Mouse (Mus musculus): ENCODE results near the gene Ccdc92b. TPM values are rescaled to one million over a fixed set of nuclear protein-coding genes. Genes with fewer than 3 reads are reported as not detected.

Ccdc92b gene
- total RNA-seq, 1 experiment = 1.8 TPM

DNA sequence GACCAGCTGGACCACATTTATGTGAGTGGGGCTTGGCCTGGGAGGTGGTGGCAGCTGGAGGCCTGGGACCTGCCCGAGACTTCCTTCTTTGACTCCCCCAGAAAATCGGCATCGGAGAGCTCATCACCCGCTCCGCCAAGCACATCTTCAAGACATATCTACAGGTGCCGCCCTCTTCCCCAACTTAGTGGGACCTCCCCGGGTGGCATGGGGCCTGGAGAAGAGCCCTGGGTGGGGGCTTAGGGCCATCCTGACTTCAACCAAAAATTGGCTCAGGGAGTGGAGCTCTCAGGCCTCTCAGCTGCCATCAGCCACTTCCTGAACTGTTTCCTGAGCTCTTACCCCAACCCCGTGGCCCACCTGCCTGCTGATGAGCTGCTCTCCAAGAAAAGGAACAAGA lies 45.5 kb downstream of the Ccdc92b start:
- Histone ChIP-seq H3K9ac (ENCODE audit: insufficient read depth, low read depth, low read length, poor library complexity, severe bottlenecking) (no peak overlapping the region), H3K9me3 (ENCODE audit: control insufficient read depth, insufficient read depth, low read depth, low read length) (no peaks in the 10 kb centered on the region), H3K36me3 (ENCODE audit: control insufficient read depth, insufficient read depth, low read length, poor library complexity, severe bottlenecking) (peaks cover 90% of the 10 kb centered on the region), H3K4me1 (ENCODE audit: control insufficient read depth in 2 of 2, insufficient read depth in 2 of 2, low read length in 2 of 2, poor library complexity in 1 of 2) (no peaks in the 10 kb centered on the region), H3K4me3 (ENCODE audit: insufficient read depth in 1 of 2, low read depth in 1 of 2, low read length in 2 of 2, poor library complexity in 1 of 2, severe bottlenecking in 1 of 2) (no peak overlapping the region), H3K27ac (ENCODE audit: insufficient read depth, low read depth, low read length, poor library complexity, severe bottlenecking) (no peak overlapping the region)
- TF ChIP-seq HCFC1 (IDR thresholded peaks at IDR 0.05; ENCODE audit: borderline replicate concordance, insufficient read depth, low read length) = no peak
- TF ChIP-seq ZNF384 (IDR thresholded peaks at IDR 0.05; ENCODE audit: low read depth, low read length) = no peak
- no peak for TF ChIP-seq ZC3H11A (IDR thresholded peaks at IDR 0.05; ENCODE audit: borderline replicate concordance, low read depth, low read length)
- TF ChIP-seq CHD2 (IDR thresholded peaks at IDR 0.05; ENCODE audit: low read depth, low read length) = no peak
- no peak for TF ChIP-seq MAFK (IDR thresholded peaks at IDR 0.05; ENCODE audit: insufficient read depth, low read depth, low read length)
- no peak for DNase-seq (ENCODE audit: low read depth, low spot score)
- in situ Hi-C loops (cut with MboI; ENCODE audit: low sequenced_read_pairs in 2 of 2, unreplicated experiment in 2 of 2) = loop anchor here in 1 of 2 experiments (25.0 kb wide), 1 partner anchor 822 kb away; the partner anchor contains the start of gene Prpf8

DNA sequence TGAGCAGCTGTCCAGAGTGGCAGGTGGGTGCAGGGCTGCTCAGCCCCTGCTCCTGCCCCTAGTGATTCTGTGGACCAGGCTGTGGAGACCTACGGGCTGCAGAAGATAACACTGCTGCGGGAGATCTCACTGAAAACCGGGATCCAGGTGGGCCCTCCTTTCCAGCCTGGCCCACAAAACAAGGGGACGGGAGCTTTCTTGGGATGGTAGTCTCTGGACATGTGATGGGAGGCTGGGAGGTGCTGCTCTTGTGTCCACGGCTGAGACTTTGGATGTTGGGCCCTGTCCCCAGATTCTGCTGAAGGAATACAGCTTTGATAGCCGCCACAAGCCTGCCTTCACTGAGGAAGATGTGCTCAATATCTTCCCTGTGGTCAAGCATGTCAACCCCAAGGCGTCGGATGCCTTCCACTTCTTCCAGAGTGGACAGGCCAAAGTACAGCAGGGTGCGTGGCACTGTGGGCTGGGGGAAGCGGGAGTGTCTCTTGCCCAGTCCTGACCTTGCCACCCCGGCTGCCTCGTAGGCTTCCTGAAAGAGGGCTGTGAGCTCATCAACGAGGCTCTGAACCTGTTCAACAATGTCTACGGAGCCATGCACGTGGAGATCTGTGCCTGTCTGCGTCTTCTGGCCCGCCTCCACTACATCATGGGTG lies 46.4 kb downstream of the Ccdc92b start:
- no peak for TF ChIP-seq MAFK (IDR thresholded peaks at IDR 0.05; ENCODE audit: insufficient read depth, low read depth, low read length)
- Histone ChIP-seq H3K27ac (ENCODE audit: insufficient read depth, low read depth, low read length, poor library complexity, severe bottlenecking) (no peak overlapping the region), H3K4me1 (ENCODE audit: control insufficient read depth in 2 of 2, insufficient read depth in 2 of 2, low read length in 2 of 2, poor library complexity in 1 of 2) (no peaks in the 10 kb centered on the region), H3K4me3 (ENCODE audit: insufficient read depth in 1 of 2, low read depth in 1 of 2, low read length in 2 of 2, poor library complexity in 1 of 2, severe bottlenecking in 1 of 2) (no peak overlapping the region), H3K36me3 (ENCODE audit: control insufficient read depth, insufficient read depth, low read length, poor library complexity, severe bottlenecking) (peaks cover 87% of the 10 kb centered on the region), H3K9ac (ENCODE audit: insufficient read depth, low read depth, low read length, poor library complexity, severe bottlenecking) (no peak overlapping the region), H3K9me3 (ENCODE audit: control insufficient read depth, insufficient read depth, low read depth, low read length) (no peaks in the 10 kb centered on the region)
- in situ Hi-C loops (cut with MboI; ENCODE audit: low sequenced_read_pairs in 2 of 2, unreplicated experiment in 2 of 2) = loop anchor here in 1 of 2 experiments (25.0 kb wide), 1 partner anchor 822 kb away; the partner anchor contains the start of gene Prpf8
- no peak for DNase-seq (ENCODE audit: low read depth, low spot score)

DNA sequence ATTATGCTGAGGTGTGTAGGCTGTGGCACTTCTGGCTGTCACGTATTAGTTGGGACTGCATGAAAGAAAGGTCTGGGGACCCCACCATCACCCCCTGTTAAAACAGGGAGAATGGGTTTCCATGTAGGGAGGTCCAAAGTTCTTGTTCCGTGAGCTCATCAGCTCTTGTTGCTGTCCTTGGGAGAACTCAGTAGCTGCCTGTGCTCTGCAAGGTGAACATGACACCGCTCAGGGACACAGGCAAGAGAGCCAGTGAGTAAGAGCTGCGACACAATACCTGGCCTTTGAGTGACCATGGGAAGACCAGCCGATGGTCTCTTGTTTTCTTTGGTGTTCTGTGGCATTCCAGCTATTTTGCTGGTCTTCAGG lies 46.9 kb downstream of the Ccdc92b start:
- no peaks in the 10 kb centered on the region for H3K4me1 ChIP-seq (ENCODE audit: control insufficient read depth in 2 of 2, insufficient read depth in 2 of 2, low read length in 2 of 2, poor library complexity in 1 of 2)
- no peak overlapping the region for H3K27ac ChIP-seq (ENCODE audit: insufficient read depth, low read depth, low read length, poor library complexity, severe bottlenecking)
- no peak overlapping the region for H3K9ac ChIP-seq (ENCODE audit: insufficient read depth, low read depth, low read length, poor library complexity, severe bottlenecking)
- TF ChIP-seq MAFK (IDR thresholded peaks at IDR 0.05; ENCODE audit: insufficient read depth, low read depth, low read length) = no peak
- no peak for TF ChIP-seq ZNF384 (IDR thresholded peaks at IDR 0.05; ENCODE audit: low read depth, low read length)
- H3K9me3 ChIP-seq (ENCODE audit: control insufficient read depth, insufficient read depth, low read depth, low read length) = no peaks in the 10 kb centered on the region
- in situ Hi-C loops (cut with MboI; ENCODE audit: low sequenced_read_pairs in 2 of 2, unreplicated experiment in 2 of 2) = loop anchor here in 1 of 2 experiments (25.0 kb wide), 1 partner anchor 821 kb away; the partner anchor contains the start of gene Prpf8
- H3K4me3 ChIP-seq (ENCODE audit: insufficient read depth in 1 of 2, low read depth in 1 of 2, low read length in 2 of 2, poor library complexity in 1 of 2, severe bottlenecking in 1 of 2) = no peak overlapping the region
- H3K36me3 ChIP-seq (ENCODE audit: control insufficient read depth, insufficient read depth, low read length, poor library complexity, severe bottlenecking) = peaks cover 83% of the 10 kb centered on the region
- DNase-seq (ENCODE audit: low read depth, low spot score) = no peak

DNA sequence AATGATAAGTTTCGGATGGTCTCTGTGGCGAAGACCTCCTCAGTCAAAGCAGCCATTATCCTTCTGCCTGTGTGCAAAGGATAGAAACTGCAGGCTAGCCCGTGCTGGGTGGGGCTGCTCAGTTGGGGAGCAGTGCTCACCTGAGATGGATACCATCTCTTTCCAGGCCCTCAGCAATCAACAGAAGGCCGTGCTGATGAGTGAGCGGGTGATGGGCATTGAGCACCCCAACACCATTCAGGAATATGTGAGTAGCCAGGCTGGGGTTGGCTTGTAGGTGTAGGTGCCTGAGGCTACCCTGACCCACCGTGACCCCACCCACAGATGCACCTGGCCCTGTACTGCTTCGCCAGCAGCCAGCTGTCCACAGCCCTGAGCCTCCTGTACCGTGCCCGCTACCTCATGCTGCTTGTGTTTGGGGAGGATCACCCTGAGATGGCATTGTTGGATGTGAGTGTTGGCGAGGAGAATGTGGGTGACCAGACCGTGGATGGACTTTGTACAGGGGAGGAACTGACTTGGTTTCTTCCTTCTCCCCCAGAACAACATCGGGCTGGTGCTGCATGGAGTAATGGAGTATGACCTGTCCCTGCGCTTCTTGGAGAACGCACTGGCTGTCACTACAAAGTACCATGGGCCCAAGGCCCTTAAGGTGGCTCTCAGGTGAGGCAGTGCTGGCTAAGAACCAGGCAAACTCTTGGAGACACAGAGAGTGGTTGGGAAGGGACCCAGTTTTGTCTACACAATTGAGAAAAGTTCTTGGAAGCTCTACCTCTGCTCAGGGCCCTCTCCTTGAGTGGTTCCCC lies 47.6 kb downstream of the Ccdc92b start:
- H3K27ac ChIP-seq (ENCODE audit: insufficient read depth, low read depth, low read length, poor library complexity, severe bottlenecking) = no peak overlapping the region
- TF ChIP-seq ZNF384 (IDR thresholded peaks at IDR 0.05; ENCODE audit: low read depth, low read length) (no peak), ZC3H11A (IDR thresholded peaks at IDR 0.05; ENCODE audit: borderline replicate concordance, low read depth, low read length) (no peak), CHD2 (IDR thresholded peaks at IDR 0.05; ENCODE audit: low read depth, low read length) (no peak), HCFC1 (IDR thresholded peaks at IDR 0.05; ENCODE audit: borderline replicate concordance, insufficient read depth, low read length) (no peak), MAFK (IDR thresholded peaks at IDR 0.05; ENCODE audit: insufficient read depth, low read depth, low read length) (no peak)
- no peaks in the 10 kb centered on the region for H3K9me3 ChIP-seq (ENCODE audit: control insufficient read depth, insufficient read depth, low read depth, low read length)
- H3K36me3 ChIP-seq (ENCODE audit: control insufficient read depth, insufficient read depth, low read length, poor library complexity, severe bottlenecking) = peaks cover 76% of the 10 kb centered on the region
- in situ Hi-C loops (cut with MboI; ENCODE audit: low sequenced_read_pairs in 2 of 2, unreplicated experiment in 2 of 2) = loop anchor here in 1 of 2 experiments (25.0 kb wide), 1 partner anchor 820 kb away; the partner anchor contains the start of gene Prpf8
- no peak overlapping the region for H3K4me3 ChIP-seq (ENCODE audit: insufficient read depth in 1 of 2, low read depth in 1 of 2, low read length in 2 of 2, poor library complexity in 1 of 2, severe bottlenecking in 1 of 2)
- no peaks in the 10 kb centered on the region for H3K4me1 ChIP-seq (ENCODE audit: control insufficient read depth in 2 of 2, insufficient read depth in 2 of 2, low read length in 2 of 2, poor library complexity in 1 of 2)
- no peak overlapping the region for H3K9ac ChIP-seq (ENCODE audit: insufficient read depth, low read depth, low read length, poor library complexity, severe bottlenecking)
- DNase-seq (ENCODE audit: low read depth, low spot score) = no peak
